Mouse (Mus musculus) kidney, adult 18-20 months (tissue): Measurements from ENCODE around the gene Dynll1.
"Not testable (repeated sequence)": the region's sequence is repeated elsewhere in the genome, so short reads cannot be mapped to it uniquely, and the experiment has no call there.

Experiments
- DNase-seq: peaks from one replicate; pipeline ENCODE4 v3.0.0; 2021

The Dynll1 gene

GRCm38 (mm10) chr5:115312354-115312753, 11.6 kb upstream of the Dynll1 start:
- DNase-seq = no peak

- DNase-seq = not testable (repeated sequence)
Observed at GRCm38 (mm10) chr5:115302190-115302589, 1.4 kb upstream of the Dynll1 start.

- peak; percentile 17 for DNase-seq
Observed at GRCm38 (mm10) chr5:115301615-115302014, 816 bp upstream of the Dynll1 start.

- peak; percentile 72 for DNase-seq
Observed at GRCm38 (mm10) chr5:115300035-115300744, 609 bp downstream of the Dynll1 start.

GRCm38 (mm10) chr5:115296347-115296746, 4.5 kb downstream of the Dynll1 start:
- no peak for DNase-seq

GRCm38 (mm10) chr5:115294173-115294572, 6.6 kb downstream of the Dynll1 start:
- no peak for DNase-seq

GRCm38 (mm10) chr5:115284735-115285134, 16.1 kb downstream of the Dynll1 start:
- no peak for DNase-seq

GRCm38 (mm10) chr5:115280050-115280687, 20.6 kb downstream of the Dynll1 start:
- no peak for DNase-seq

GRCm38 (mm10) chr5:115279226-115280049, 21.4 kb downstream of the Dynll1 start, which contains the start of gene Coq5:
TSS of gene Coq5 (plus strand) at chr5:115279666.
- peak; percentile 92 for DNase-seq

- DNase-seq = no peak
Observed at GRCm38 (mm10) chr5:115278785-115279184, 22.0 kb downstream of the Dynll1 start.

- DNase-seq = no peak
Observed at GRCm38 (mm10) chr5:115278053-115278452, 22.7 kb downstream of the Dynll1 start.

GRCm38 (mm10) chr5:115275998-115276397, 24.8 kb downstream of the Dynll1 start:
- DNase-seq = no peak

GRCm38 (mm10) chr5:115274771-115275170, 26.0 kb downstream of the Dynll1 start:
- no peak for DNase-seq

- no peak for DNase-seq
Observed at GRCm38 (mm10) chr5:115274353-115274752, 26.4 kb downstream of the Dynll1 start.

- no peak for DNase-seq
Observed at GRCm38 (mm10) chr5:115273549-115274135, 27.2 kb downstream of the Dynll1 start.

GRCm38 (mm10) chr5:115272812-115273548, 27.8 kb downstream of the Dynll1 start, which contains the start of gene Rnf10:
TSS of gene Rnf10 (minus strand) at chr5:115272898.
- DNase-seq = peak; percentile 100

GRCm38 (mm10) chr5:115271931-115272811, 28.6 kb downstream of the Dynll1 start:
- DNase-seq = peak; percentile 50

GRCm38 (mm10) chr5:115269969-115270368, 30.8 kb downstream of the Dynll1 start:
- DNase-seq = no peak

- no peak for DNase-seq
Observed at GRCm38 (mm10) chr5:115268266-115268665, 32.5 kb downstream of the Dynll1 start.

- no peak for DNase-seq
Observed at GRCm38 (mm10) chr5:115267469-115268045, 33.2 kb downstream of the Dynll1 start.
